Comparison of ENCODE assay signal across 12 mouse cellular contexts in genomic region chr13:59454001-59454785, GRCm38 (mm10).
DNase-seq lines count a peak whose midpoint lies in the region; ATAC-seq and TF ChIP-seq lines count a peak whose summit lies in the region.
"Had no signal": no experiment of that assay in that cellular context is flagged by ENCODE, and none has a peak within 500 bp of the region (broad histone marks: within the 10 kb centered on the region; RNA-seq: fewer than 3 reads in every experiment).

No protein-coding gene starts in this region.

- no peak for TF ChIP-seq CTCF in stomach, postnatal 0 days (IDR thresholded peaks at IDR 0.05; ENCODE audit: low read depth)

- no peak for TF ChIP-seq EP300 in stomach, postnatal 0 days (optimal IDR thresholded peaks at IDR 0.05)

- H3K36me3 ChIP-seq in neural tube, embryonic 13.5 days = peaks cover 3% of the 10 kb centered on the region; the same call in 1 of the 2 replicates
- H3K36me3 ChIP-seq in stomach, postnatal 0 days (ENCODE audit: control insufficient read depth, insufficient read depth, low read length) = no peaks in the 10 kb centered on the region; the same call in 1 of the 2 replicates
- no peaks in the 10 kb centered on the region for H3K36me3 ChIP-seq in hindbrain, embryonic 12.5 days

- no peak overlapping the region for H3K4me2 ChIP-seq in neural tube, embryonic 13.5 days
- no peak overlapping the region for H3K4me2 ChIP-seq in stomach, postnatal 0 days (replicated peaks; ENCODE audit: low read depth)
- H3K4me2 ChIP-seq in hindbrain, embryonic 12.5 days (replicated peaks) = no peak overlapping the region

- H3K4me3 ChIP-seq in neural tube, embryonic 13.5 days = no peak overlapping the region
- H3K4me3 ChIP-seq in stomach, postnatal 0 days (ENCODE audit: low read depth, low read length) = no peak overlapping the region
- no peak overlapping the region for H3K4me3 ChIP-seq in hindbrain, embryonic 12.5 days

- no peaks in the 10 kb centered on the region for H3K27me3 ChIP-seq in neural tube, embryonic 13.5 days
- H3K27me3 ChIP-seq in stomach, postnatal 0 days (ENCODE audit: control insufficient read depth, insufficient read depth, low read length) = no peaks in the 10 kb centered on the region
- no peaks in the 10 kb centered on the region for H3K27me3 ChIP-seq in hindbrain, embryonic 12.5 days

- 85% methylated on average over 11 of the region's 11 CpGs for WGBS in neural tube, embryonic 13.5 days
- 79% methylated on average over 11 of the region's 11 CpGs for WGBS in stomach, postnatal 0 days
- 85% methylated on average over 11 of the region's 11 CpGs for WGBS in hindbrain, embryonic 12.5 days

- peaks cover 23% of the 10 kb centered on the region for H3K4me1 ChIP-seq in neural tube, embryonic 13.5 days (replicated peaks)
- H3K4me1 ChIP-seq in stomach, postnatal 0 days (replicated peaks; ENCODE audit: control insufficient read depth, insufficient read depth) = peaks cover 2% of the 10 kb centered on the region; the same call in 1 of the 2 replicates
- H3K4me1 ChIP-seq in hindbrain, embryonic 12.5 days = peaks cover 10% of the 10 kb centered on the region

- peak; percentile 63 for DNase-seq in cerebellum, adult 11-12 months
- no peak for DNase-seq in cerebellum, postnatal 4 days (ENCODE audit: low spot score in 2 of 2)
- no peak for DNase-seq in neural tube, embryonic 10.5 days (ENCODE audit: extremely low spot score, low spot score)
- DNase-seq in kidney, adult 8-10 months = peak; percentile 81 to 84
- DNase-seq in stomach, postnatal 0 days (ENCODE audit: low spot score) = peak; percentile 28
- DNase-seq in frontal cortex, postnatal 36 days (ENCODE audit: low spot score in 2 of 2) = no peak
- DNase-seq: gastrocnemius, postnatal 36 days; layer of hippocampus, adult 9-11 months; lung, adult 2 months; thymus, adult 2 months had no signal

- no peak for ATAC-seq in neural tube, embryonic 13.5 days (ENCODE audit: low read depth)
- ATAC-seq in stomach, postnatal 0 days (ENCODE audit: low FRiP score, low TSS enrichment) = 0 out of 2 replicates have a peak, but pooled peaks have one; percentile 28
- no peak for ATAC-seq in hindbrain, embryonic 12.5 days (ENCODE audit: low FRiP score)

- no peak overlapping the region for H3K9ac ChIP-seq in neural tube, embryonic 13.5 days
- no peak overlapping the region for H3K9ac ChIP-seq in stomach, postnatal 0 days (ENCODE audit: low read length)
- no peak overlapping the region for H3K9ac ChIP-seq in hindbrain, embryonic 12.5 days

- no peaks in the 10 kb centered on the region for H3K9me3 ChIP-seq in neural tube, embryonic 13.5 days
- H3K9me3 ChIP-seq in stomach, postnatal 0 days (ENCODE audit: control insufficient read depth, low read length) = no peaks in the 10 kb centered on the region
- no peaks in the 10 kb centered on the region for H3K9me3 ChIP-seq in hindbrain, embryonic 12.5 days (replicated peaks)

- 0 out of 2 replicates have a peak overlapping the region, but pooled peaks have one; percentile 20 for H3K27ac ChIP-seq in neural tube, embryonic 13.5 days (replicated peaks)
- H3K27ac ChIP-seq in stomach, postnatal 0 days (replicated peaks) = no peak overlapping the region
- no peak overlapping the region for H3K27ac ChIP-seq in hindbrain, embryonic 12.5 days

Comparison
In these comparisons a context has a peak if more than half of its experiments do, and no peak if none do; other contexts are left out.
1. DNase-seq: peak in cerebellum, adult 11-12 months (single experiment), kidney, adult 8-10 months (2 of 2) and stomach, postnatal 0 days (single experiment); none in cerebellum, postnatal 4 days (0 of 2), neural tube, embryonic 10.5 days (single experiment) and frontal cortex, postnatal 36 days (0 of 2).